Mouse (Mus musculus) lung, postnatal 0 days (tissue): ENCODE measurements around the gene Nisch.

Experiments
- CTCF ChIP-seq: IDR thresholded peaks from 2 replicates; pipeline ENCODE4 v1.5.1; 2016; ENCODE audit warnings: antibody characterized with exemption, mild to moderate bottlenecking
- EP300 ChIP-seq: IDR thresholded peaks from 2 replicates; pipeline ENCODE4 v1.6.1; 2016; ENCODE audit warnings: antibody characterized with exemption, mild to moderate bottlenecking, control low read depth

GRCm38 (mm10) chr14:31131272-31131821 lies 85.4 kb downstream of the Nisch start:
- TF ChIP-seq CTCF (no peak), EP300 (no peak)
